Mouse (Mus musculus) limb, embryonic 10.5 days (tissue): ENCODE measurements around the gene Camkmt. TPM values are rescaled to one million over a fixed set of nuclear protein-coding genes. Genes with fewer than 3 reads are reported as not detected.

Experiments used
- DNase-seq: peaks from one replicate; pipeline ENCODE4 v3.0.0-alpha.2; 2017; ENCODE audit warnings: low spot score
- H3K27ac ChIP-seq: fragments of 300-500 bp; sonication (generic); 2 replicates; pipeline ENCODE4 v1.5.1; 2016; ENCODE audit warnings: mild to moderate bottlenecking
- H3K27me3 ChIP-seq: fragments of 300-500 bp; sonication (generic); 2 replicates; pipeline ENCODE4 v1.6.1; 2016; ENCODE audit warnings: low read depth, mild to moderate bottlenecking; ENCODE audit not compliant: poor library complexity, severe bottlenecking
- H3K36me3 ChIP-seq: fragments of 300-500 bp; sonication (generic); 2 replicates; pipeline ENCODE4 v1.6.1; 2016; ENCODE audit warnings: mild to moderate bottlenecking, moderate library complexity
- H3K4me1 ChIP-seq: fragments of 300-500 bp; sonication (generic); 2 replicates; pipeline ENCODE4 v1.6.1; 2016
- H3K4me3 ChIP-seq: fragments of 300-500 bp; sonication (generic); 2 replicates; pipeline ENCODE4 v1.5.1; 2016; ENCODE audit warnings: mild to moderate bottlenecking, moderate library complexity
- H3K9me3 ChIP-seq: fragments of 300-500 bp; sonication (generic); replicated peaks from 2 replicates; pipeline ENCODE4 v1.6.1; 2016; ENCODE audit warnings: mild to moderate bottlenecking
- WGBS: fragments of 180-500 bp; shearing (Covaris S2); methylation state at CpG from one replicate; pipeline ENCODE4 v1.1.7; 2016; 5-methylcytosine and 5-hydroxymethylcytosine counted together
- polyA plus RNA-seq: library from polyadenylated mRNA; unstranded; fragments of >200 nt; fragmentation: Nextera tagmentation; extraction: Ambion mirVana; gene quantifications from 2 replicates; pipeline ENCODE4 v1.2.1, GENCODE M21; 2016

The Camkmt gene
- polyA plus RNA-seq, 1 experiment from 2014 or later = 11.4 TPM

- H3K9me3 ChIP-seq = no peaks in the 10 kb centered on the region
- no peaks in the 10 kb centered on the region for H3K36me3 ChIP-seq
- DNase-seq = no peak
- no peak overlapping the region for H3K4me3 ChIP-seq
- 93% methylated on average over 5 of the region's 5 CpGs for WGBS
- H3K27ac ChIP-seq = no peak overlapping the region
- H3K4me1 ChIP-seq = peaks cover 20% of the 10 kb centered on the region
- no peaks in the 10 kb centered on the region for H3K27me3 ChIP-seq
These were observed 201.2 kb downstream of the Camkmt start for GRCm38 (mm10) chr17:85291601-85292000.

DNA sequence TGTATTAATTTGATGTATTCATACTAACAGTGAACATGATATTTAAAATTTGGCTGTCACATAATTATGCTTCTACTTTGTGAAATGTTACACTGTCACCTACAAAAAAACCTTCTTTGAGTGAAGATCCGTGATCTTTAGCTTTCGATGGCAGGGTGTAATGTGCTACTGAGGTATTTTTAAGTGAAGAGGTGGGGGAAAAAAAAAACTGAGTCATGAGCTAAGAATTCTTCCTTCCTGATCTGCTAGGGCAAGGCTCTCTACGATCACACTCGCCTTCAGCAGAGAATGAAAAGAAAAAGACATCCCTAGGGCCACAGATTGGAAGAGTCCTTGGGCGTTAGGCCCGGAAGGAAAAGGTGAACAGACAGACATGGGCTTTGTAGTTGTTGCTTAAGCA is 201.9 kb downstream of the Camkmt start:
- DNase-seq = no peak

DNA sequence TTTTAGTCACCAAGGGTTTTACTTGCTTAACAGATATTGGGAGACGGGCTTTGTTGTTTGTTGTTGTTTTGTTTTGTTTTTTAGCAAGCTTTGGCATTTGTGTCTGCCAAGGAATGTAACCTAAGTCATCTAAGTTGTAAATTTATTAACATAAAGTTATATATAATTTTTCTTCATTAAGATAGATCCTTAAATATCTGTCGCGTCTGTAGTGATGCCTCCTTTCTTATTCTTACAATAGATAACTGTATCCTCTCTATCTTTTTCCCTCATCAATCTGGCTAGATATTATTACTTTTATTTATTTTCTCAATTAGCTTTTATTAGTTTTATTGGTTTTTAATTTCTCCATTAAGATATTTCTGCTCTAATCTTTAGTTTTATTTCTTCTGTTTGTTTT is 213.3 kb downstream of the Camkmt start:
- H3K4me3 ChIP-seq = no peak overlapping the region
- 92% methylated on average over 3 of the region's 3 CpGs for WGBS
- H3K36me3 ChIP-seq = no peaks in the 10 kb centered on the region
- no peaks in the 10 kb centered on the region for H3K4me1 ChIP-seq
- no peak overlapping the region for H3K27ac ChIP-seq
- DNase-seq = no peak
- no peaks in the 10 kb centered on the region for H3K9me3 ChIP-seq
- no peaks in the 10 kb centered on the region for H3K27me3 ChIP-seq

More for the DNA sequence above, 201.9 kb downstream of the Camkmt start:
- H3K36me3 ChIP-seq = no peaks in the 10 kb centered on the region
- H3K4me1 ChIP-seq = peaks cover 20% of the 10 kb centered on the region
- H3K27ac ChIP-seq = no peak overlapping the region
- no peaks in the 10 kb centered on the region for H3K27me3 ChIP-seq
- WGBS = 91% methylated on average over 6 of the region's 6 CpGs
- no peaks in the 10 kb centered on the region for H3K9me3 ChIP-seq
- no peak overlapping the region for H3K4me3 ChIP-seq

GRCm38 (mm10) chr17:85308566-85308965 is 218.2 kb downstream of the Camkmt start:
- Histone ChIP-seq H3K27ac (no peak overlapping the region), H3K36me3 (no peaks in the 10 kb centered on the region), H3K27me3 (no peaks in the 10 kb centered on the region), H3K4me1 (no peaks in the 10 kb centered on the region), H3K4me3 (no peak overlapping the region), H3K9me3 (no peaks in the 10 kb centered on the region)
- 89% methylated on average over 7 of the region's 7 CpGs for WGBS
- DNase-seq = no peak

DNA sequence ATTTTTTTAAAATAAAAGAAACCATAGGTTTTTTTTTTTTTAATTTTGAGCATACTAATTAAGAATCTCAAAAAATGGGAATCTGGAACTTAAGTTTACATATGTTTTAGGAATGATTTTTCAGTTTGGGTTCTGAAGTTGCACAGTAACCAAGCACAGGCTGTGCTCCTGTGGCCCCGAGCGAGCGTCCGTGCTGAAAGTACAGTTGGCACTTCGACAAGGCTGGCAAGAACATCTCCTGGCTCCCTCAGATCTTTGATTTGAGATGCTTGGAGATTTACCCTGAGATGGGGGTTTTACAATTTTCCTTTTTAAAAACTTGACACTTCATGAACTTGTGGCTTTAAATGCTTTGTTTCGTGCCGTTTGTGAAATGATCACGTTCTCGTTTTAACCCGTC is 218.7 kb downstream of the Camkmt start:
- Histone ChIP-seq H3K27me3 (no peaks in the 10 kb centered on the region), H3K27ac (no peak overlapping the region), H3K4me3 (no peak overlapping the region), H3K9me3 (no peaks in the 10 kb centered on the region), H3K4me1 (peaks cover 4% of the 10 kb centered on the region; the same call in 1 of the 2 replicates), H3K36me3 (no peaks in the 10 kb centered on the region)
- WGBS = 94% methylated on average over 10 of the region's 10 CpGs
- no peak for DNase-seq

DNA sequence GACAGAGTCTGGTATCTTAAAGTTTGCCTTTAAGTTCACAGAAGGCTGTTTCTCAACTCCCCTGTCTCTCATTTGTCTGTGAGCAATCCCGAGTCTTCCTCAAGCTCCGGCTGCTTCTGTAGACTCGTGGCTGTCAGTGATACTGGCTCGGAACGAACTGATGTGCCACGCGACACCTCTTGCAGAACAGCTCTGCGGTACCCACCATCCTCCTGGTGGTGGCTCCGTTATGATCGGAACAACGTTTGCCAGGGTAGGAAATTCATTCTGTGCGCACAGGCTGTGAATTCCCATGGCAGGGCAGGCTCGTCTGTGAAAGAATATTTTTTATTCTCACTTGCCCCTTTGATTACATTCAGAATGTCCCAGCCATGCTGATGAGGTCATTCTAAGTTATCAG is 221.0 kb downstream of the Camkmt start:
- Histone ChIP-seq H3K4me1 (peaks cover 6% of the 10 kb centered on the region), H3K36me3 (no peaks in the 10 kb centered on the region), H3K4me3 (no peak overlapping the region), H3K9me3 (no peaks in the 10 kb centered on the region), H3K27ac (no peak overlapping the region), H3K27me3 (no peaks in the 10 kb centered on the region)
- WGBS = 85% methylated on average over 13 of the region's 13 CpGs
- DNase-seq = no peak

GRCm38 (mm10) chr17:85318401-85318800 is 228.0 kb downstream of the Camkmt start:
- Histone ChIP-seq H3K27ac (peak overlapping the region; percentile 31; the same call in 1 of the 2 replicates), H3K4me1 (peaks cover 21% of the 10 kb centered on the region), H3K4me3 (no peak overlapping the region), H3K9me3 (no peaks in the 10 kb centered on the region), H3K27me3 (no peaks in the 10 kb centered on the region), H3K36me3 (no peaks in the 10 kb centered on the region)
- DNase-seq = no peak
- WGBS = 35% methylated on average over 10 of the region's 10 CpGs

GRCm38 (mm10) chr17:85319779-85320300 is 229.5 kb downstream of the Camkmt start:
- Histone ChIP-seq H3K27ac (no peak overlapping the region), H3K4me1 (peaks cover 17% of the 10 kb centered on the region), H3K9me3 (no peaks in the 10 kb centered on the region), H3K4me3 (no peak overlapping the region), H3K27me3 (no peaks in the 10 kb centered on the region), H3K36me3 (no peaks in the 10 kb centered on the region)
- WGBS = 68% methylated on average over 8 of the region's 8 CpGs
- DNase-seq = no peak

DNA sequence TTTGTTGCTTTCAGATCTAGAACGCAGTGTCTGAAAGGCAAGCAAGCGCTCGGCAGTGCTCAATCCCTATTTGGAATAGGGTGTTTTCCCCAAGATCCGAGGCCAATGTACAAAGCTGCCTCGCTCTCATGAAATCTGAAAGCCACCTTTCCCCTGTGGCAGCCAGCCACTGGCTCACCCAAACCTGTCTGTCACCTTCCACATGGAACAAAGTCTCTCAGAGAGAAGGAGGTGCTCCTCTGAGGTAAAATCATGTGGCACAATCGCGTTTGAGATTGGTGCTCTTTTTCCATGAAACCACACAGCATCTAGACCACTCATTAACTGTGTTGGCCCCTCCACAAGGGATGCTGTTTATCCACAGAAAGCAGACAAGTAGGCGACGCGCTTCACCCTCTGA is 238.5 kb downstream of the Camkmt start:
- no peaks in the 10 kb centered on the region for H3K4me1 ChIP-seq
- no peaks in the 10 kb centered on the region for H3K27me3 ChIP-seq
- WGBS = 87% methylated on average over 10 of the region's 10 CpGs
- no peaks in the 10 kb centered on the region for H3K9me3 ChIP-seq
- no peak overlapping the region for H3K4me3 ChIP-seq
- no peak for DNase-seq
- no peaks in the 10 kb centered on the region for H3K36me3 ChIP-seq
- no peak overlapping the region for H3K27ac ChIP-seq

- Histone ChIP-seq H3K9me3 (no peaks in the 10 kb centered on the region), H3K27ac (no peak overlapping the region), H3K4me3 (no peak overlapping the region), H3K36me3 (no peaks in the 10 kb centered on the region), H3K4me1 (no peaks in the 10 kb centered on the region), H3K27me3 (no peaks in the 10 kb centered on the region)
- DNase-seq = no peak
- WGBS = 87% methylated on average over 10 of the region's 10 CpGs
These were observed 245.1 kb downstream of the Camkmt start for GRCm38 (mm10) chr17:85335464-85335863.

DNA sequence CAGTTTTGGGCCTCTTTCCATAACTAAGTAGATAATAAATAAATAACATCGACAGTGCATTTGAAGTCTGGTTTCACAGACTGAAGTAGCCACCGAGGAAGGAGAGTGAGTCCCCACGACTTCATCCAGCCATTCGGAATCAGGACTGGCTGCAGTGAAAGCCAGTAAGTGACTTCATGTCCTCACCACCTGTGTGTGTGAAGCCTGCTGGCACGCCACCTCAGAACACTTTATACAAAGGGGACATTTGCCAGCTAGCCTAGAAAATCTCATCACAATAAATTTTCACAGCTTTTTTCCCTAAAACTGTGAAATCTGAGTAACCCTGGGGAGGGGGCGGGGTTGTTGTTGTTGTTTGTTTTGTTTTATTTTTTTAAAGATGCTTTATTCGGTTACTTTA is 247.3 kb downstream of the Camkmt start:
- no peak overlapping the region for H3K4me3 ChIP-seq
- 74% methylated on average over 7 of the region's 7 CpGs for WGBS
- H3K27ac ChIP-seq = no peak overlapping the region
- DNase-seq = no peak
- no peaks in the 10 kb centered on the region for H3K27me3 ChIP-seq
- no peaks in the 10 kb centered on the region for H3K36me3 ChIP-seq
- no peaks in the 10 kb centered on the region for H3K4me1 ChIP-seq
- H3K9me3 ChIP-seq = no peaks in the 10 kb centered on the region

DNA sequence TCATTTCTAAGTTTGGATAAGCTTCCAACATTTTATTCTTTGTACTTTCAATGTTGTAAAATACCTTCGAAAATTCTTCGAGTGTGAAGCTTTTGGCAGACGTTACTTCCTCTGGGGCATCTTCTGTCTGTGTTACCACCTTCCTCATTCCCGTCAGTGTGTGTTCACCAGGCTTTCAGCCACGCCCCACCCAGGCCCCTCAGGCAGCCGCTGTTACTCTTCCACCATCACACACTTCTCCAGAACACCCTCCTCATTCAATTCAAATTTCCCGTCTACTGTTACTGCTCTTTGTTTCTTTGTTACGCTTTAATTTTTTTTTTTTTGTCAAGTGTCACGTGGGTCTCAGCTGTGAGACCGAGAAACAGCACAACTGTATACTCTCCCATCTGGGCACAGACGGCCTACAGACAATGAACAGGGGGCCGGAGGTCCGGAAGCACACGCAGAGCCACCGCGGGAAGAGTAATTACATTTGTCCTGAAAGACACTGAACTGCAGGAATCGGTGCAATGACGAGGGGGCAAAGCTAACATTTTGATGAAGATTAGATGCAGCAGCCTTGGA is 250.9 kb downstream of the Camkmt start:
- no peaks in the 10 kb centered on the region for H3K27me3 ChIP-seq
- WGBS = 83% methylated on average over 18 of the region's 18 CpGs
- no peak overlapping the region for H3K4me3 ChIP-seq

DNA sequence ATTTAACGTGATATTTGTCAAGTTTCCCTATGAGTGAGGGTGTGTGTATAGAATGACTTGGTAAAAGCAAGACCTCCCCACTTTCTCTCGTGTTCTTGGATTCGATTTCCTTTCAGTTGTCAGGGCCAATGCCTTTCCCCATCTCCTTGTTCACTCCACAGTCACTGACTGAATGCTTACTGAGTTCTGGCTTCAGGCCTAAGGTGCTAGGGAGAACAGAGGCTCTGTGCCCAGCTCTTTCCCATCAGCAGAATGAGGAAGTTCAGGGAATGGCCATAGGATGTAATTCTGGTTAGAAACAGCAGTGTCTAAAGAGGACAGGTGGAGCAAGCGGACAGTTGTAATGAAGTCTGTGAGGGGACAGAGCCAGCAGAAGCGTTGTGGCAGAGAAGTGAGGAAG is 252.1 kb downstream of the Camkmt start:
- Histone ChIP-seq H3K27me3 (no peaks in the 10 kb centered on the region), H3K36me3 (no peaks in the 10 kb centered on the region), H3K4me1 (no peaks in the 10 kb centered on the region), H3K4me3 (no peak overlapping the region), H3K27ac (no peak overlapping the region), H3K9me3 (no peaks in the 10 kb centered on the region)
- DNase-seq = no peak
- 90% methylated on average over 5 of the region's 5 CpGs for WGBS

More for the DNA sequence above, 250.9 kb downstream of the Camkmt start:
- no peaks in the 10 kb centered on the region for H3K4me1 ChIP-seq
- no peak overlapping the region for H3K27ac ChIP-seq
- DNase-seq = no peak
- H3K9me3 ChIP-seq = no peaks in the 10 kb centered on the region
- H3K36me3 ChIP-seq = no peaks in the 10 kb centered on the region

DNA sequence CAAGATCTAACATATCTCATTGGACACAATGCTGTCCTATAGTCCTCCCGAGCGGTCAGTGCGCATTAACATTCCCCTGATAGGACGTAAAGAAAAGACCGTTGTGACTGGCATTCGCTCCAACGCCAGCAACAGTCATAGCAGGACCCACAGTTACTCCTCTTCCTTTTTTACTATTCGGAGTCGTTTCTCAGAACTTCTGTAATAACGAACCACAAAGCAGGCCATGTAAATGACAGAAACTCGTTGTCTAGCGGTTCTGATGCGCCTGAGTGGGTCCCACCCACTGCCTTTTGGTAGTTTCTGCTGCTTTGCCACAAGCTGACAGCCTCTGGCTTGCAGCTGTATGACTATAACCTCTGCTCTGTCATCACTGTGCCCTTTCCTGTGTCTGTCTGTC is 253.1 kb downstream of the Camkmt start:
- WGBS = 93% methylated on average over 13 of the region's 13 CpGs
- H3K4me1 ChIP-seq = no peaks in the 10 kb centered on the region
- no peaks in the 10 kb centered on the region for H3K36me3 ChIP-seq
- no peak overlapping the region for H3K4me3 ChIP-seq
- H3K9me3 ChIP-seq = no peaks in the 10 kb centered on the region
- no peaks in the 10 kb centered on the region for H3K27me3 ChIP-seq
- no peak for DNase-seq
- H3K27ac ChIP-seq = no peak overlapping the region
